ENCODE assay signal across 16 mouse cellular contexts in the genomic region with DNA sequence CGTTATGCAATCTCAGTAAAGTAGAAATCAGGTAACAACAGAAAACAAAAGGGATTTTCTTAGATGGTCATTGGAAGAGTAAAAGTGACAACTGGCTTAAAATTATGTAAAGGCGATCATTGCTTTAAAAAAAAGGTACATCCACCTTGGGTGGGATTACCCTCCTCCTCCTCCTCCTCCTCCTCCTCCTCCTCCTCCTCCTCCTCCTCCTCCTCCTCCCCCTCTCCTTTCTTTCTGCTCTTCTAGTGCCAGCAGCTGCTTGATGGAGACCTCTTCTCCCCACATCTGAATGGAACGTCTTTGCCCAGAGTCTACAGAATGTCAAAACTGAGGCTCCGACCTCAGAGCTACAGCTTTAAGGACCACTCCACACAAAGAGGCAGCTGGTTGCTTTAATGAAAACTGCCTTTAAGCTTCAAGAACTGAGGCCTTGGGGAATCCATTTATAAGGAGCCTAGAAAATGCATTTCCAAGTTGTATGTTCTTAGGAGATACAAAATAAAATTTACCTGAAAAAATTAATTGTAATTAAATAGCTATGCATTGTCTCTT. TPM values are rescaled to one million over a fixed set of nuclear protein-coding genes. Genes with fewer than 3 reads are reported as not detected.
DNase-seq lines count a peak whose midpoint lies in the region; ATAC-seq and TF ChIP-seq lines count a peak whose summit lies in the region.
"Had no signal": no experiment of that assay in that cellular context is flagged by ENCODE, and none has a peak within 500 bp of the region (broad histone marks: within the 10 kb centered on the region; RNA-seq: fewer than 3 reads in every experiment).

No protein-coding gene starts in this region.

- peaks cover 62% of the 10 kb centered on the region for H3K4me1 ChIP-seq in hindbrain, embryonic 10.5 days (replicated peaks)
- peaks cover 30% of the 10 kb centered on the region for H3K4me1 ChIP-seq in hindbrain, embryonic 16.5 days (ENCODE audit: control insufficient read depth, insufficient read depth, low read depth, low read length)
- 0 out of 2 replicates have a peak, but pooled peaks cover 3% of the 10 kb centered on the region for H3K4me1 ChIP-seq in hindbrain, embryonic 11.5 days (replicated peaks; ENCODE audit: control insufficient read depth, insufficient read depth, low read length)
- H3K4me1 ChIP-seq in midbrain, embryonic 14.5 days (ENCODE audit: control insufficient read depth, insufficient read depth, low read length) = peaks cover 12% of the 10 kb centered on the region; the same call in 1 of the 2 replicates
- H3K4me1 ChIP-seq in stomach, postnatal 0 days (replicated peaks; ENCODE audit: control insufficient read depth, insufficient read depth) = peaks cover 7% of the 10 kb centered on the region

- 1% methylated on average over 4 of the region's 4 CpGs for WGBS in hindbrain, embryonic 10.5 days
- 17% methylated on average over 4 of the region's 4 CpGs for WGBS in hindbrain, embryonic 16.5 days
- WGBS in hindbrain, embryonic 11.5 days = under 1% methylated on average over 4 of the region's 4 CpGs
- WGBS in midbrain, embryonic 14.5 days = 3% methylated on average over 4 of the region's 4 CpGs
- 2% methylated on average over 4 of the region's 4 CpGs for WGBS in stomach, postnatal 0 days

- no peak for TF ChIP-seq CTCF in stomach, postnatal 0 days (IDR thresholded peaks at IDR 0.05; ENCODE audit: low read depth)

- H3K27ac ChIP-seq in hindbrain, embryonic 10.5 days = peak overlapping the region; percentile 99
- H3K27ac ChIP-seq in hindbrain, embryonic 16.5 days (ENCODE audit: low read depth, low read length) = no peak overlapping the region; the same call in 1 of the 2 replicates
- H3K27ac ChIP-seq in hindbrain, embryonic 11.5 days (ENCODE audit: low read depth, low read length) = peak overlapping the region; percentile 100
- H3K27ac ChIP-seq in midbrain, embryonic 14.5 days (replicated peaks; ENCODE audit: low read depth, low read length) = peak overlapping the region; percentile 100
- H3K27ac ChIP-seq in stomach, postnatal 0 days (replicated peaks) = no peak overlapping the region
- H3K27ac ChIP-seq: embryonic facial prominence, embryonic 12.5 days; liver, embryonic 14.5 days had no signal

- peaks cover 73% of the 10 kb centered on the region for H3K27me3 ChIP-seq in hindbrain, embryonic 10.5 days (ENCODE audit: insufficient read depth, poor library complexity, severe bottlenecking)
- H3K27me3 ChIP-seq in hindbrain, embryonic 16.5 days (replicated peaks; ENCODE audit: control insufficient read depth, insufficient read depth, low read length) = peaks cover 4% of the 10 kb centered on the region
- H3K27me3 ChIP-seq in hindbrain, embryonic 11.5 days (ENCODE audit: control insufficient read depth, insufficient read depth, low read length) = no peaks in the 10 kb centered on the region
- H3K27me3 ChIP-seq in midbrain, embryonic 14.5 days (ENCODE audit: control insufficient read depth, insufficient read depth, low read length) = no peaks in the 10 kb centered on the region
- peaks cover 53% of the 10 kb centered on the region for H3K27me3 ChIP-seq in stomach, postnatal 0 days (ENCODE audit: control insufficient read depth, insufficient read depth, low read length)

- no peak overlapping the region; the same call in 1 of the 2 replicates for H3K4me2 ChIP-seq in hindbrain, embryonic 16.5 days (ENCODE audit: low read length)
- peak overlapping the region; percentile 63 for H3K4me2 ChIP-seq in hindbrain, embryonic 11.5 days (replicated peaks; ENCODE audit: low read depth, low read length)
- peak overlapping the region; percentile 98 for H3K4me2 ChIP-seq in midbrain, embryonic 14.5 days (ENCODE audit: low read length)
- no peak overlapping the region for H3K4me2 ChIP-seq in stomach, postnatal 0 days (replicated peaks; ENCODE audit: low read depth)
- H3K4me2 ChIP-seq: embryonic facial prominence, embryonic 12.5 days had no signal

- no peak for DNase-seq in hindbrain, embryonic 10.5 days (ENCODE audit: low spot score)
- DNase-seq in hindbrain, embryonic 11.5 days (ENCODE audit: low spot score) = peak; percentile 44
- DNase-seq in midbrain, embryonic 14.5 days = peak; percentile 55
- no peak for DNase-seq in kidney, postnatal 10 days
- DNase-seq in thymus, postnatal 0 days (ENCODE audit: low spot score) = no peak
- DNase-seq in adrenal gland, adult 8-10 months = no peak
- no peak for DNase-seq in stomach, postnatal 0 days (ENCODE audit: low spot score)
- DNase-seq: cerebellum, adult 8-10 months; kidney, postnatal 14 days; lung, postnatal 14 days; right cerebral cortex, postnatal 25 days had no signal

- H3K9ac ChIP-seq in hindbrain, embryonic 16.5 days (ENCODE audit: low read depth, low read length) = no peak overlapping the region
- H3K9ac ChIP-seq in hindbrain, embryonic 11.5 days (ENCODE audit: low read depth, low read length) = no peak overlapping the region
- H3K9ac ChIP-seq in midbrain, embryonic 14.5 days (replicated peaks; ENCODE audit: low read length) = peak overlapping the region; percentile 16; the same call in 1 of the 2 replicates
- H3K9ac ChIP-seq in stomach, postnatal 0 days (ENCODE audit: low read length) = no peak overlapping the region
- H3K9ac ChIP-seq: embryonic facial prominence, embryonic 12.5 days; liver, embryonic 14.5 days had no signal

- no peak for ATAC-seq in hindbrain, embryonic 16.5 days
- no peak for ATAC-seq in hindbrain, embryonic 11.5 days (ENCODE audit: low FRiP score)
- no peak for ATAC-seq in midbrain, embryonic 14.5 days (ENCODE audit: low FRiP score, low TSS enrichment)
- no peak for ATAC-seq in stomach, postnatal 0 days (ENCODE audit: low FRiP score, low TSS enrichment)
- ATAC-seq: inflammation-experienced regulatory T-cells, adult 6 months had no signal

- H3K9me3 ChIP-seq in hindbrain, embryonic 10.5 days = no peaks in the 10 kb centered on the region
- H3K9me3 ChIP-seq in hindbrain, embryonic 16.5 days (ENCODE audit: control insufficient read depth, low read length) = no peaks in the 10 kb centered on the region
- H3K9me3 ChIP-seq in hindbrain, embryonic 11.5 days (ENCODE audit: control insufficient read depth, low read length) = no peaks in the 10 kb centered on the region
- H3K9me3 ChIP-seq in midbrain, embryonic 14.5 days (ENCODE audit: control insufficient read depth, low read length) = no peaks in the 10 kb centered on the region
- no peaks in the 10 kb centered on the region for H3K9me3 ChIP-seq in stomach, postnatal 0 days (ENCODE audit: control insufficient read depth, low read length)
- H3K9me3 ChIP-seq: embryonic facial prominence, embryonic 12.5 days had no signal

- TF ChIP-seq EP300 in stomach, postnatal 0 days (optimal IDR thresholded peaks at IDR 0.05) = no peak

- peak overlapping the region; percentile 82 for H3K4me3 ChIP-seq in hindbrain, embryonic 10.5 days
- H3K4me3 ChIP-seq in hindbrain, embryonic 16.5 days (ENCODE audit: low read length) = no peak overlapping the region
- H3K4me3 ChIP-seq in hindbrain, embryonic 11.5 days (ENCODE audit: low read depth, low read length) = no peak overlapping the region; the same call in 1 of the 2 replicates
- H3K4me3 ChIP-seq in midbrain, embryonic 14.5 days (replicated peaks; ENCODE audit: low read depth, low read length) = peak overlapping the region; percentile 96
- no peak overlapping the region for H3K4me3 ChIP-seq in stomach, postnatal 0 days (ENCODE audit: low read depth, low read length)
- H3K4me3 ChIP-seq: embryonic facial prominence, embryonic 12.5 days had no signal

- no peaks in the 10 kb centered on the region for H3K36me3 ChIP-seq in hindbrain, embryonic 10.5 days
- H3K36me3 ChIP-seq in hindbrain, embryonic 16.5 days (ENCODE audit: control insufficient read depth, insufficient read depth, low read length) = no peaks in the 10 kb centered on the region
- no peaks in the 10 kb centered on the region for H3K36me3 ChIP-seq in hindbrain, embryonic 11.5 days (ENCODE audit: control insufficient read depth, insufficient read depth, low read length)
- H3K36me3 ChIP-seq in midbrain, embryonic 14.5 days (ENCODE audit: control insufficient read depth, insufficient read depth, low read length) = no peaks in the 10 kb centered on the region
- no peaks in the 10 kb centered on the region for H3K36me3 ChIP-seq in stomach, postnatal 0 days (ENCODE audit: control insufficient read depth, insufficient read depth, low read length)
- H3K36me3 ChIP-seq: embryonic facial prominence, embryonic 12.5 days had no signal

RNA-seq across cellular contexts. Expression of gene Pou3f2, which starts 4.5 kb away (rescaled TPM):
- 44.0 and 45.4 TPM in 2 replicates for polyA plus RNA-seq in hindbrain, embryonic 10.5 days (2016; fragmentation: Nextera tagmentation; extraction: Ambion mirVana)
- 15.3 and 18.5 TPM in 2 replicates for polyA plus RNA-seq in hindbrain, embryonic 16.5 days (2015; fragmentation: Nextera tagmentation; extraction: Ambion mirVana)
- 44.5 and 64.1 TPM in 2 replicates for polyA plus RNA-seq in hindbrain, embryonic 11.5 days (2014; fragmentation: Nextera tagmentation; extraction: Ambion mirVana)
- 46.9 and 58.4 TPM in 2 replicates for polyA plus RNA-seq in midbrain, embryonic 14.5 days (2014; fragmentation: Nextera tagmentation; extraction: Ambion mirVana)
- polyA plus RNA-seq in thymus, postnatal 0 days (2015; fragmentation: Nextera tagmentation; extraction: Ambion mirVana) = not detected in 2 replicates
- total RNA-seq in adrenal gland, adult 8-10 months (2022) = under 1 TPM in 3 of 4 experiments, not detected in 1; 0.03 to 0.06 (median 0.06) TPM
- 0.02 TPM in 1 of 2 replicates, not detected in the other for polyA plus RNA-seq in stomach, postnatal 0 days (2015; fragmentation: Nextera tagmentation; extraction: Ambion mirVana)
- polyA plus RNA-seq: gonadal fat pad, adult 2 months; liver, embryonic 14.5 days had no signal

Comparison
In these comparisons a context has a peak if more than half of its experiments do, and no peak if none do; other contexts are left out.
1. DNase-seq: peak in hindbrain, embryonic 11.5 days (single experiment) and midbrain, embryonic 14.5 days (single experiment); none in hindbrain, embryonic 10.5 days (single experiment), kidney, postnatal 10 days (single experiment), thymus, postnatal 0 days (single experiment), adrenal gland, adult 8-10 months (single experiment) and stomach, postnatal 0 days (single experiment).
2. H3K27ac ChIP-seq: peak in hindbrain, embryonic 10.5 days (single experiment), hindbrain, embryonic 11.5 days (single experiment) and midbrain, embryonic 14.5 days (single experiment); none in hindbrain, embryonic 16.5 days (single experiment) and stomach, postnatal 0 days (single experiment).
3. H3K4me3 ChIP-seq: peak in hindbrain, embryonic 10.5 days (single experiment) and midbrain, embryonic 14.5 days (single experiment); none in hindbrain, embryonic 16.5 days (single experiment), hindbrain, embryonic 11.5 days (single experiment) and stomach, postnatal 0 days (single experiment).
4. H3K4me2 ChIP-seq: peak in hindbrain, embryonic 11.5 days (single experiment) and midbrain, embryonic 14.5 days (single experiment); none in hindbrain, embryonic 16.5 days (single experiment) and stomach, postnatal 0 days (single experiment).
5. RNA of gene Pou3f2, which starts 4.5 kb away (polyA plus RNA-seq): 44.5 to 64.1 TPM in hindbrain, embryonic 11.5 days, 46.9 to 58.4 TPM in midbrain, embryonic 14.5 days, 44.0 to 45.4 TPM in hindbrain, embryonic 10.5 days and 15.3 to 18.5 TPM in hindbrain, embryonic 16.5 days; not detected in thymus, postnatal 0 days and 0.02 TPM in stomach, postnatal 0 days; every median in the first group is over 10 times any median in the second.